Mouse (Mus musculus) limb, embryonic 15.5 days (tissue): Measurements from ENCODE around the gene Cyyr1. TPM values are rescaled to one million over a fixed set of nuclear protein-coding genes. Genes with fewer than 3 reads are reported as not detected.

Experiments used
- ATAC-seq: fragments of 200-750 bp; cut with Nextera tagmentation; 2 replicates; pipeline ENCODE4 v1.8.0; 2017; ENCODE audit warnings: low read depth, moderate TSS enrichment; ENCODE audit not compliant: insufficient number of reproducible peaks, low FRiP score, low TSS enrichment
- H3K27ac ChIP-seq: fragments of 300-500 bp; sonication (generic); 2 replicates; pipeline ENCODE4 v1.5.1; 2015; ENCODE audit warnings: moderate library complexity, mild to moderate bottlenecking, inconsistent platforms
- H3K27me3 ChIP-seq: fragments of 300-500 bp; sonication (generic); 2 replicates; pipeline ENCODE4 v1.6.1; 2015; ENCODE audit warnings: inconsistent platforms
- H3K36me3 ChIP-seq: fragments of 300-500 bp; sonication (generic); 2 replicates; pipeline ENCODE4 v1.6.1; 2015; ENCODE audit warnings: inconsistent platforms
- H3K4me1 ChIP-seq: fragments of 300-500 bp; sonication (generic); 2 replicates; pipeline ENCODE4 v1.6.1; 2015; ENCODE audit warnings: inconsistent platforms
- H3K4me2 ChIP-seq: fragments of 300-500 bp; sonication (generic); 2 replicates; pipeline ENCODE4 v1.6.1; 2015; ENCODE audit warnings: mild to moderate bottlenecking, inconsistent platforms
- H3K4me3 ChIP-seq: fragments of 300-500 bp; sonication (generic); 2 replicates; pipeline ENCODE4 v1.5.1; 2015; ENCODE audit warnings: mild to moderate bottlenecking, inconsistent platforms
- H3K9ac ChIP-seq: fragments of 300-500 bp; sonication (generic); 2 replicates; pipeline ENCODE4 v1.6.1; 2015; ENCODE audit warnings: inconsistent platforms
- H3K9me3 ChIP-seq: fragments of 300-500 bp; sonication (generic); 2 replicates; pipeline ENCODE4 v1.6.1; 2016; ENCODE audit warnings: inconsistent platforms
- WGBS: fragments of 180-500 bp; shearing (Covaris S2); methylation state at CpG from one replicate; pipeline ENCODE4 v1.1.7; 2015; 5-methylcytosine and 5-hydroxymethylcytosine counted together
- polyA plus RNA-seq: library from polyadenylated mRNA; unstranded; fragments of >200 nt; fragmentation: Nextera tagmentation; extraction: Ambion mirVana; gene quantifications from 2 replicates; pipeline ENCODE4 v1.2.1, GENCODE M21; 2015

The Cyyr1 gene
- polyA plus RNA-seq, 1 experiment from 2014 or later, result 3.7 TPM

GRCm38 (mm10) chr16:85446306-85446705, 106.9 kb downstream of the Cyyr1 start:
- Histone ChIP-seq H3K27me3 (no peaks in the 10 kb centered on the region), H3K27ac (no peak overlapping the region), H3K4me3 (no peak overlapping the region), H3K9ac (no peak overlapping the region), H3K36me3 (no peaks in the 10 kb centered on the region), H3K9me3 (no peaks in the 10 kb centered on the region), H3K4me2 (no peak overlapping the region), H3K4me1 (no peaks in the 10 kb centered on the region)
- no peak for ATAC-seq
- 45% methylated on average over 1 of the region's 1 CpGs for WGBS

- WGBS, result 60% methylated on average over 3 of the region's 3 CpGs
Measured at GRCm38 (mm10) chr16:85445801-85446200, 107.4 kb downstream of the Cyyr1 start.

GRCm38 (mm10) chr16:85435427-85435826, 117.8 kb downstream of the Cyyr1 start:
- no peak for ATAC-seq
- H3K36me3 ChIP-seq, result no peaks in the 10 kb centered on the region
- H3K9me3 ChIP-seq, result no peaks in the 10 kb centered on the region
- no peak overlapping the region for H3K4me3 ChIP-seq
- no peak overlapping the region for H3K27ac ChIP-seq
- no peaks in the 10 kb centered on the region for H3K27me3 ChIP-seq
- 70% methylated on average over 2 of the region's 2 CpGs for WGBS
- no peak overlapping the region for H3K9ac ChIP-seq
- no peak overlapping the region for H3K4me2 ChIP-seq
- H3K4me1 ChIP-seq, result no peaks in the 10 kb centered on the region

More at GRCm38 (mm10) chr16:85445801-85446200, 107.4 kb downstream of the Cyyr1 start:
- Histone ChIP-seq H3K4me3 (no peak overlapping the region), H3K9me3 (no peaks in the 10 kb centered on the region), H3K4me1 (no peaks in the 10 kb centered on the region), H3K27ac (no peak overlapping the region), H3K4me2 (no peak overlapping the region), H3K27me3 (no peaks in the 10 kb centered on the region), H3K36me3 (no peaks in the 10 kb centered on the region), H3K9ac (no peak overlapping the region)
- ATAC-seq, result no peak

GRCm38 (mm10) chr16:85429173-85429572, 124.0 kb downstream of the Cyyr1 start:
- Histone ChIP-seq H3K4me2 (no peak overlapping the region), H3K9ac (no peak overlapping the region), H3K27me3 (no peaks in the 10 kb centered on the region), H3K4me3 (no peak overlapping the region), H3K9me3 (no peaks in the 10 kb centered on the region), H3K36me3 (no peaks in the 10 kb centered on the region), H3K27ac (no peak overlapping the region), H3K4me1 (no peaks in the 10 kb centered on the region)
- no peak for ATAC-seq
- 53% methylated on average over 3 of the region's 3 CpGs for WGBS

- ATAC-seq, result no peak
- H3K4me3 ChIP-seq, result no peak overlapping the region
- H3K4me2 ChIP-seq, result no peak overlapping the region
- H3K27me3 ChIP-seq, result no peaks in the 10 kb centered on the region
- no peaks in the 10 kb centered on the region for H3K36me3 ChIP-seq
- H3K27ac ChIP-seq, result no peak overlapping the region
- no peak overlapping the region for H3K9ac ChIP-seq
- WGBS, result 57% methylated on average over 2 of the region's 2 CpGs
- H3K4me1 ChIP-seq, result no peaks in the 10 kb centered on the region
- H3K9me3 ChIP-seq, result no peaks in the 10 kb centered on the region
Measured at GRCm38 (mm10) chr16:85422889-85423288, 130.3 kb downstream of the Cyyr1 start.

GRCm38 (mm10) chr16:85415415-85415814, 137.8 kb downstream of the Cyyr1 start:
- WGBS, result 90% methylated on average over 3 of the region's 3 CpGs
- no peaks in the 10 kb centered on the region for H3K27me3 ChIP-seq
- no peak overlapping the region for H3K4me3 ChIP-seq
- no peak overlapping the region for H3K9ac ChIP-seq
- H3K9me3 ChIP-seq, result no peaks in the 10 kb centered on the region
- H3K4me2 ChIP-seq, result no peak overlapping the region
- H3K27ac ChIP-seq, result no peak overlapping the region
- no peaks in the 10 kb centered on the region for H3K4me1 ChIP-seq
- no peaks in the 10 kb centered on the region for H3K36me3 ChIP-seq
- ATAC-seq, result no peak

- no peaks in the 10 kb centered on the region for H3K4me1 ChIP-seq
- H3K9ac ChIP-seq, result no peak overlapping the region
- 19% methylated on average over 4 of the region's 4 CpGs for WGBS
- H3K9me3 ChIP-seq, result no peaks in the 10 kb centered on the region
- H3K27me3 ChIP-seq, result no peaks in the 10 kb centered on the region
- no peak for ATAC-seq
- no peaks in the 10 kb centered on the region for H3K36me3 ChIP-seq
- no peak overlapping the region for H3K4me2 ChIP-seq
- no peak overlapping the region for H3K4me3 ChIP-seq
- no peak overlapping the region for H3K27ac ChIP-seq
Measured at GRCm38 (mm10) chr16:85393430-85393948, 159.7 kb downstream of the Cyyr1 start.

- H3K4me1 ChIP-seq, result no peaks in the 10 kb centered on the region
- no peak overlapping the region for H3K4me3 ChIP-seq
- no peaks in the 10 kb centered on the region for H3K36me3 ChIP-seq
- H3K9me3 ChIP-seq, result no peaks in the 10 kb centered on the region
- no peaks in the 10 kb centered on the region for H3K27me3 ChIP-seq
- H3K27ac ChIP-seq, result no peak overlapping the region
- no peak for ATAC-seq
- H3K4me2 ChIP-seq, result no peak overlapping the region
- H3K9ac ChIP-seq, result no peak overlapping the region
- WGBS, result 57% methylated on average over 5 of the region's 5 CpGs
Measured at GRCm38 (mm10) chr16:85386801-85387200, 166.4 kb downstream of the Cyyr1 start.

Other genes starting within 250 kb of the Cyyr1 start
- 47.3 and 49.5 TPM in 2 replicates for gene Adamts1, start 249.7 kb upstream of the Cyyr1 start, polyA plus RNA-seq